In the genomic region with DNA sequence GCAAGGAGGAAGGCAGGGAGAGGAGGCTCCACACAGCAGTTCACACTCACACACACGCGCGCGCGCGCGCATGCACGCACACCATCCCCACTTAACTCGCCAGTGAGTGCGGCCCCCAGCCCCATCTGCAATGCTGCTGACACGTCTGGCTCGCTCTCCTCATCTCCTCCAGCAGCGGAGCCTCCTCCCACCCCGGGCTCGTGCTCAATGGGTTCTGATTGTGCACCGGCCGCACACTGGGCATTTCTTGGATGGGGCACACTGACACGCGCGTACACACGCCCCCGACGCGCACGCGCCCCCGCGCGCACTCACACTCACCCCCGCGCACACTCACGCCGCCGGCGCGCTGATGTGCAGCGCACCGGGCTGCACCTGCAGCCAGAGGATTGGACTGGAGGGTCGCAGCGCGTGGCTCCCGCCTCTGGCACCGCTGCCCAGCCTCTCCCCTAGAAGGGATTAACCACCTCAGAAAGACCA, we compare ENCODE assay signal across 8 mouse cellular contexts. TPM values are rescaled to one million over a fixed set of nuclear protein-coding genes. Genes with fewer than 3 reads are reported as not detected.
A peak's percentile ranks its signal among the peaks of the same experiment; 100 is the strongest.
DNase-seq lines count a peak whose midpoint lies in the region; ATAC-seq and TF ChIP-seq lines count a peak whose summit lies in the region.

No protein-coding gene starts in this region.

- intact Hi-C loops in left cerebral cortex, postnatal 36 days (cut with DNase I), result loop anchor here (2.0 to 10.0 kb wide), 8 partner anchors 65 to 755 kb away; no protein-coding TSS in a partner anchor

- H3K36me3 ChIP-seq in kidney, adult 2 months (ENCODE audit: control insufficient read depth, insufficient read depth, low read length), result no peaks in the 10 kb centered on the region
- H3K36me3 ChIP-seq in hindbrain, embryonic 11.5 days (ENCODE audit: control insufficient read depth, insufficient read depth, low read length), result no peaks in the 10 kb centered on the region

- H3K27ac ChIP-seq in kidney, adult 2 months (ENCODE audit: insufficient read depth, low read depth, low read length), result no peak overlapping the region
- H3K27ac ChIP-seq in hindbrain, embryonic 11.5 days (ENCODE audit: low read depth, low read length), result no peak overlapping the region

- no peak for TF ChIP-seq POLR2A in kidney, adult 2 months (IDR thresholded peaks at IDR 0.05; ENCODE audit: low read depth, low read length)

- peak overlapping the region; percentile 49 for H3K9ac ChIP-seq in hindbrain, embryonic 11.5 days (ENCODE audit: low read depth, low read length)

- no peaks in the 10 kb centered on the region for H3K4me1 ChIP-seq in kidney, adult 2 months (ENCODE audit: control insufficient read depth, insufficient read depth, low read length)
- H3K4me1 ChIP-seq in hindbrain, embryonic 11.5 days (replicated peaks; ENCODE audit: control insufficient read depth, insufficient read depth, low read length), result no peaks in the 10 kb centered on the region; the same call in none of the 2 replicates

- DNase-seq in kidney, postnatal 14 days, result peak; percentile 2
- no peak for DNase-seq in kidney, adult 2 months
- DNase-seq in embryo, embryonic 10 days (ENCODE audit: low spot score), result peak; percentile 41
- DNase-seq in hindbrain, embryonic 11.5 days (ENCODE audit: low spot score), result peak; percentile 71
- peak; percentile 81 to 82 for DNase-seq in left cerebral cortex, postnatal 36 days (ENCODE audit: low spot score in 2 of 2)
- DNase-seq in retina, embryonic 14.5 days (ENCODE audit: low spot score), result peak; percentile 68
- no peak for DNase-seq in gastrocnemius, adult 8-10 months (ENCODE audit: low spot score in 2 of 2)
- no peak for DNase-seq in spleen, adult 18-20 months

- H3K27me3 ChIP-seq in kidney, adult 2 months (replicated peaks; ENCODE audit: control insufficient read depth, insufficient read depth, low read length), result no peaks in the 10 kb centered on the region
- H3K27me3 ChIP-seq in hindbrain, embryonic 11.5 days (ENCODE audit: control insufficient read depth, insufficient read depth, low read length), result peaks cover 21% of the 10 kb centered on the region

- H3K9me3 ChIP-seq in hindbrain, embryonic 11.5 days (ENCODE audit: control insufficient read depth, low read length), result no peaks in the 10 kb centered on the region

- TF ChIP-seq CTCF in kidney, adult 2 months (conservative IDR thresholded peaks at IDR 0.05; ENCODE audit: insufficient read depth, insufficient read length, low read depth, low read length), result no peak

- WGBS in kidney, adult 2 months, result 1% methylated on average over 43 of the region's 43 CpGs
- WGBS in hindbrain, embryonic 11.5 days, result under 1% methylated on average over 43 of the region's 43 CpGs

- no peak overlapping the region for H3K4me3 ChIP-seq in kidney, adult 2 months (ENCODE audit: insufficient read depth, low read depth, low read length)
- H3K4me3 ChIP-seq in hindbrain, embryonic 11.5 days (ENCODE audit: low read depth, low read length), result peak overlapping the region; percentile 52

- H3K4me2 ChIP-seq in hindbrain, embryonic 11.5 days (replicated peaks; ENCODE audit: low read depth, low read length), result peak overlapping the region; percentile 94

- peak; percentile 72 for ATAC-seq in hindbrain, embryonic 11.5 days (ENCODE audit: low FRiP score)

RNA-seq across cellular contexts. Expression of gene Grin2b, which starts 1.1 kb away (rescaled TPM):
- not detected in 2 replicates for polyA plus RNA-seq in kidney, adult 2 months (2012; rRNA removed)
- 1.4 and 2.0 TPM in 2 replicates for polyA plus RNA-seq in hindbrain, embryonic 11.5 days (2014; fragmentation: Nextera tagmentation; extraction: Ambion mirVana)
- 100 to 1,000 TPM; 248 to 335 TPM for total RNA-seq in left cerebral cortex, postnatal 36 days (2021)
- total RNA-seq in gastrocnemius, adult 8-10 months (2022), result under 1 TPM; 0.04 to 0.19 (median 0.06) TPM

Comparison
In these comparisons a context has a peak if more than half of its experiments do, and no peak if none do; other contexts are left out.
1. DNase-seq: peak in kidney, postnatal 14 days (single experiment), embryo, embryonic 10 days (single experiment), hindbrain, embryonic 11.5 days (single experiment), left cerebral cortex, postnatal 36 days (2 of 2) and retina, embryonic 14.5 days (single experiment); none in kidney, adult 2 months (single experiment), gastrocnemius, adult 8-10 months (0 of 2) and spleen, adult 18-20 months (0 of 2).
2. RNA of gene Grin2b, which starts 1.1 kb away (total RNA-seq): 248 to 335 TPM in left cerebral cortex, postnatal 36 days; 0.04 to 0.19 TPM in gastrocnemius, adult 8-10 months; every median in the first group is over 100 times any median in the second.